Mouse (Mus musculus) inflammation-experienced regulatory T-cells, adult 16 weeks (primary cell): ENCODE data around the gene Slc38a11. TPM values are rescaled to one million over a fixed set of nuclear protein-coding genes. Genes with fewer than 3 reads are reported as not detected.

ENCODE experiments used
- polyA plus RNA-seq: library from polyadenylated mRNA; unstranded; fragments of 100-300 nt; shearing (Covaris generic); gene quantifications from one replicate; pipeline ENCODE4 v1.2.1, GENCODE M21; 2017

Gene Slc38a11
- 0.20 TPM for polyA plus RNA-seq

DNA sequence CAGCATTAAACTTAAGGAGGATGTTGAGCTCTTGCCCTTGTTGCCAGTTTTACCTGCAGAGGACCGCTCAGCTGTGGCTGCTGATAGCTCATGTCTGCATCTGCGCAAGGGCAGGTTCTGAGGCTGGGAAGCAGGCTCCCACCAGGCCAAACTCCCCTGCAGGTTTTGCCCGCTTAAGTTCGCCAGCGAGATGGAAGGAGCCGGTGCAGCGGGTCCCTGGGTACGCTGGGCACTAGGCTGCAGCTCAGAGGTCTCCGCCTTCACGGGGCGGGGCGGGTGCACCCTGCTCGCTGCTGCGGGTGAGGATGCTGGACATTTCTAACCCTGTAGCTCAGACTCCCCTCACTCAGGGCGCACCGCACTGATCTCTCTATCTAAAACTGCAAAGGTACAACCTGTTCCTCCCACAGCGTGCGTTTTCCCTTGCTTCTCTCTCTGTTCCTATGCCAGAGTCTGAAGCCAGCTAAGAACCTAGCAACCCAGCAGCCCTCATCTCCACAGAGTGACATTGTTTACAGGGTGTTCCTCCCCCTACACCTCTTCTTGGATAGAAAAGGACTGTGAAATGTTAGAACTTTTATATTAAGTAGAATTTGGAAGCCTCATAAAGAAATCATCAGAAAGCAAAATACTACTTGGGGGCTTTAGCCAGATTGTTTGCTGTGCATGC lies at the start of gene Slc38a11:
TSS of gene Slc38a11 (minus strand) at position 207 of the 670 bp plus-strand sequence.

Other genes with a start within 250 kb of the Slc38a11 start
- gene Cobll1, start 124.6 kb downstream of the Slc38a11 start, polyA plus RNA-seq, result 3.7 TPM
- not detected for gene Scn3a, start 203.6 kb upstream of the Slc38a11 start, polyA plus RNA-seq